Mouse (Mus musculus) embryonic fibroblast, embryonic 13.5 days (primary cell): ENCODE data around the gene Paqr9.

ENCODE experiments used
- CTCF ChIP-seq: IDR thresholded peaks from 2 replicates; pipeline ENCODE4 v1.5.1; 2011; ENCODE audit warnings: mild to moderate bottlenecking, control low read depth, low read length, moderate library complexity, borderline replicate concordance; ENCODE audit not compliant: insufficient read depth
- POLR2A ChIP-seq: IDR thresholded peaks from 2 replicates; pipeline ENCODE4 v1.6.1; 2011; ENCODE audit warnings: low read depth, mild to moderate bottlenecking, control low read depth, low read length, moderate library complexity

GRCm38 (mm10) chr9:95574116-95574515 is 14.7 kb downstream of the Paqr9 start:
- TF ChIP-seq CTCF (no peak), POLR2A (no peak)
